Mouse (Mus musculus): Measurements from ENCODE around the gene Maml3.

The Maml3 gene

GRCm38 (mm10) chr3:52088458-52089341 lies 16.2 kb downstream of the Maml3 start:
- DNase-seq: peak; percentile 86

GRCm38 (mm10) chr3:52087636-52088280 lies 17.1 kb downstream of the Maml3 start:
- no peak for DNase-seq

- no peak for DNase-seq
These were observed 26.1 kb downstream of the Maml3 start for GRCm38 (mm10) chr3:52078763-52079162.

- no peak for DNase-seq
These were observed 30.9 kb downstream of the Maml3 start for GRCm38 (mm10) chr3:52073959-52074358.

- DNase-seq: no peak
These were observed 32.9 kb downstream of the Maml3 start for GRCm38 (mm10) chr3:52071996-52072395.

- no peak for DNase-seq
These were observed 34.8 kb downstream of the Maml3 start for GRCm38 (mm10) chr3:52070163-52070478.

- DNase-seq: peak; percentile 75
These were observed 35.3 kb downstream of the Maml3 start for GRCm38 (mm10) chr3:52069304-52070162.

GRCm38 (mm10) chr3:52068885-52069284 lies 36.0 kb downstream of the Maml3 start:
- no peak for DNase-seq

- no peak for DNase-seq
These were observed 37.7 kb downstream of the Maml3 start for GRCm38 (mm10) chr3:52067181-52067580.

GRCm38 (mm10) chr3:52066142-52066541 lies 38.7 kb downstream of the Maml3 start:
- DNase-seq: no peak

GRCm38 (mm10) chr3:52063261-52063655 lies 41.6 kb downstream of the Maml3 start:
- DNase-seq: no peak

- no peak for DNase-seq
These were observed 42.3 kb downstream of the Maml3 start for GRCm38 (mm10) chr3:52062389-52063260.

- no peak for DNase-seq
These were observed 43.1 kb downstream of the Maml3 start for GRCm38 (mm10) chr3:52061472-52062388.

GRCm38 (mm10) chr3:52060886-52061285 lies 44.0 kb downstream of the Maml3 start:
- no peak for DNase-seq

GRCm38 (mm10) chr3:52051801-52052200 lies 53.1 kb downstream of the Maml3 start:
- no peak for DNase-seq

- no peak for DNase-seq
These were observed 56.8 kb downstream of the Maml3 start for GRCm38 (mm10) chr3:52048082-52048481.

- no peak for DNase-seq
These were observed 57.3 kb downstream of the Maml3 start for GRCm38 (mm10) chr3:52047537-52047936.

GRCm38 (mm10) chr3:52046895-52047372 lies 57.9 kb downstream of the Maml3 start:
- peak; percentile 82 for DNase-seq

GRCm38 (mm10) chr3:52046027-52046700 lies 58.7 kb downstream of the Maml3 start:
- peak; percentile 41 for DNase-seq

- DNase-seq: no peak
These were observed 59.6 kb downstream of the Maml3 start for GRCm38 (mm10) chr3:52045221-52045641.

Data from thymus, postnatal 25 days (tissue).